Mouse (Mus musculus) right cerebral cortex, postnatal 10 days (tissue): ENCODE data around the gene Cyb5d2.

Experiments used
- DNase-seq, 2 experiments: peaks; one replicate each; pipeline ENCODE4 v3.0.0; 2021; ENCODE audit warnings: low spot score in 2 of 2

Cyb5d2 gene

GRCm38 (mm10) chr11:72795455-72796295 lies at the start of gene Cyb5d2, which contains the start of gene Zzef1:
Cyb5d2 (minus strand) TSS chr11:72796142.
Zzef1 (plus strand) TSS chr11:72796226.
- DNase-seq: peak; percentile 96 to 98

- no peak for DNase-seq
These were observed 49.6 kb upstream of the Cyb5d2 start for GRCm38 (mm10) chr11:72845526-72845925.

GRCm38 (mm10) chr11:72843576-72843975 lies 47.6 kb upstream of the Cyb5d2 start:
- no peak for DNase-seq

- no peak for DNase-seq
These were observed 46.8 kb upstream of the Cyb5d2 start for GRCm38 (mm10) chr11:72842731-72843130.

GRCm38 (mm10) chr11:72829869-72830268 lies 33.9 kb upstream of the Cyb5d2 start:
- DNase-seq: no peak

- DNase-seq: no peak
These were observed 25.1 kb upstream of the Cyb5d2 start for GRCm38 (mm10) chr11:72821041-72821440.

GRCm38 (mm10) chr11:72818067-72818466 lies 22.1 kb upstream of the Cyb5d2 start:
- no peak for DNase-seq

- DNase-seq: no peak
These were observed 20.9 kb upstream of the Cyb5d2 start for GRCm38 (mm10) chr11:72816859-72817258.

GRCm38 (mm10) chr11:72814188-72814587 lies 18.2 kb upstream of the Cyb5d2 start:
- DNase-seq: no peak

GRCm38 (mm10) chr11:72813687-72814086 lies 17.7 kb upstream of the Cyb5d2 start:
- DNase-seq: no peak

- DNase-seq: no peak
These were observed 12.1 kb upstream of the Cyb5d2 start for GRCm38 (mm10) chr11:72807992-72808391.

GRCm38 (mm10) chr11:72806556-72806955 lies 10.6 kb upstream of the Cyb5d2 start:
- DNase-seq: peak; percentile 58 to 61

GRCm38 (mm10) chr11:72805232-72805631 lies 9.3 kb upstream of the Cyb5d2 start:
- DNase-seq: no peak

GRCm38 (mm10) chr11:72804586-72804985 lies 8.6 kb upstream of the Cyb5d2 start:
- DNase-seq: no peak

GRCm38 (mm10) chr11:72803038-72803437 lies 7.1 kb upstream of the Cyb5d2 start:
- no peak for DNase-seq

GRCm38 (mm10) chr11:72801182-72801581 lies 5.2 kb upstream of the Cyb5d2 start:
- no peak for DNase-seq

- no peak for DNase-seq
These were observed 2.2 kb upstream of the Cyb5d2 start for GRCm38 (mm10) chr11:72798112-72798511.

- no peak for DNase-seq
These were observed 914 bp upstream of the Cyb5d2 start for GRCm38 (mm10) chr11:72796773-72797338.

- DNase-seq: no peak
These were observed 350 bp upstream of the Cyb5d2 start for GRCm38 (mm10) chr11:72796296-72796687.

GRCm38 (mm10) chr11:72795149-72795454 lies 840 bp downstream of the Cyb5d2 start:
- DNase-seq: no peak

- DNase-seq: no peak
These were observed 3.9 kb downstream of the Cyb5d2 start for GRCm38 (mm10) chr11:72792033-72792432.

- DNase-seq: no peak
These were observed 13.4 kb downstream of the Cyb5d2 start for GRCm38 (mm10) chr11:72782503-72782902.

- DNase-seq: no peak
These were observed 13.8 kb downstream of the Cyb5d2 start for GRCm38 (mm10) chr11:72782103-72782502.
